Mouse (Mus musculus) thymus, postnatal 14 days (tissue): ENCODE measurements at regions not wholly inside any gene's neighbourhood (a gene's known extent, or its start where the extent isn't known, plus 50 kb on each side); places are given as distances from the start of the nearest gene placed in this dataset.

ENCODE experiments used
- DNase-seq: peaks from one replicate; pipeline ENCODE4 v3.0.0; 2021

DNA sequence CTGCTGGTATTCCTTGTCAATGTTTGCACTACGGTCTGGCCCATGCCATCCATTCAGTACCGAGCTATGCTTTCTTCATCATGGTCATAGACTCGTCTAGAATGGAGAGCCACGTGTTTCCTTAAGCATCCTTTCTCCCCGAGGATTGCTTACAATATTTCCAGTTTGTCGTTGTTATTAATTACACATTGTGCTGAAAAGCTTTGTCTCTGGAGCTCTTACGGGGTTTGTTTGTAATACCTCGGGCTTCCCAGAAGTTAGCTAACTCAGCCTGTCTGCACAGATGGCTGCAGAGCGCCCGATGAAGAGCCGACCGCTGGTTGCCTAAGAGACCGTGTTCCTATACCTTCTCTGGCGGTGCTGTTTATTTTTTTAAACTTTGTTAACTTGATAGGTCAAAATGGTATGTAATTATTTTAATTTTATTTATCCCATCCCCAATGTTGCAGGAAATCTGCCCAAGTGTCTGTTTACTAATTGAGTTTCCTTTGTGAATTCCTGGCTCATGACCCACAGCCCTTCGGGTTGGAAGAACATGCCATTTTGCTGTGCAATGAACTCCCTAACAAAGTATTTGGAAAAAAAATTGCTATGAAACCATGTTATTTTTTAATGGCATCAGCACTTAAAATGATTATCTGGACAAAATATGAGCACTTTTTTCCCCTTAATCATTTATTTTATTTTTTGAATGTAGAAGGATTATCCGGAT lies 194.1 kb upstream of the Cops8 start:
- no peak for DNase-seq

- DNase-seq, result no peak
These were observed 193.5 kb upstream of the Cops8 start for GRCm38 (mm10) chr1:90409236-90409635.

DNA sequence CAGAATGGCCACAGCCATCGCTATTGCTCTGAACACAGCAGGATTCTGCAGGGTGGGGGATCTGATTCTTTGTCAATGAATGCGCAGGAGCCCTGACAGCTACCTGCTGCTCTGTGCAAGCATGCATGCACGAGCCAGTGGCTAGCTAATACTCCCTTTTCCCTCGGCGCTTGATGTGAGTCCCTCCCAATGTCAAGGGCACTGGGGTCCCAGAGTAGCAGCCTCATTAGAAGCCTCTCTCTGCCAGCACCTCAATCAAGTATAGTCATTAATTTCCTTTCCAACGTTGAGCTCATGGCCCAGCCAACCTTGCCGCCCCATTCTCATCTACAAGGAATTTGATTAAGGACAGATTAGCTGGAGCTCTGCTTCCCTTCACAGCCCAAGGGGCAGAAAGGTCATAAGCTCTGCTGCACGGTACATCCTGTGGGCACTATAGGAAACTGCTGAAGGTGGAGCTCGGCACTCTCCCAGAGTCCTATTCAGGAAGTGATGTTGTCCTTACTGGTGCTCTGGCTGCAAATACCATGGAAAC lies 190.2 kb upstream of the Cops8 start:
- no peak for DNase-seq

DNA sequence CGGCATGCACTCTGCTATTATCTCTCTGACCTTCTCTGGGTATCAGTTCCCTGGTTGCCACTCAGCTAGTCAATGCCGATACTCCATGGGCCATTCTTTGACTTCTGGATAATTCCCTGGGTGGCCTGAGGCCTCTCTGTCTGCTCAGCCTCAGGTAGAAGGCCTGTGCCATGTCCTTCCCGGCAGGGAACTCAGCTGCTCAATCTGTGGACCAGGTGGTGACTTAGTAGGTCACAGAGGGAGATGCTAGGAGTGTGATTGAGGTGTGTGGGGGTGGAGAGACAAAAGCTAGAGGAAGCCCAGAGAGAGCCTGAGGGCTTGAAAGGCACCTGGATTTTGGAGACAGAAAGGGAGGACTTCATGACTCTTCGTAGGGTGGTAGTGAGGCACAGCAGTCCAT lies 188.0 kb upstream of the Cops8 start:
- DNase-seq, result no peak

GRCm38 (mm10) chr1:90424066-90424821 lies 178.5 kb upstream of the Cops8 start:
- DNase-seq, result no peak

DNA sequence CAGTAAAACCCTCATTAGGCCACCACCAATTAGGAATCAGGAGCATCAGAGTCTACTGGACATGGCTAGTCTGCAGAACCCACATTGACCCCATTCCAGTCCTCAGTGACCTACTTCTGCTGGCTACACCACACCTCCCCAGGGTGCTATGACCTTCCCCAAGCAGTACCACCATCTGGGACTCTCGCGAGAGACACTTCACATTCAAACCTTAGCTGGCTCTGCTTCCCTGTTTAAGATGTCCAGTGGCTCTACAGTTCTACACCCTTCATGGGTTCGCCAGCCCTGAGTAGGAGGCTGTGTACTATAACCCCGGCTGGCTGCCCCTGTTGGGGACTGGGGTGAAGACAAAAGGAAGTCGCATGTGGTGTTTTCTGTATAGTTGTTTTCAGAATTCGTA lies 174.4 kb upstream of the Cops8 start:
- no peak for DNase-seq

- DNase-seq, result no peak
These were observed 174.0 kb upstream of the Cops8 start for GRCm38 (mm10) chr1:90428774-90429173.

GRCm38 (mm10) chr1:90430480-90430879 lies 172.3 kb upstream of the Cops8 start:
- DNase-seq, result no peak

DNA sequence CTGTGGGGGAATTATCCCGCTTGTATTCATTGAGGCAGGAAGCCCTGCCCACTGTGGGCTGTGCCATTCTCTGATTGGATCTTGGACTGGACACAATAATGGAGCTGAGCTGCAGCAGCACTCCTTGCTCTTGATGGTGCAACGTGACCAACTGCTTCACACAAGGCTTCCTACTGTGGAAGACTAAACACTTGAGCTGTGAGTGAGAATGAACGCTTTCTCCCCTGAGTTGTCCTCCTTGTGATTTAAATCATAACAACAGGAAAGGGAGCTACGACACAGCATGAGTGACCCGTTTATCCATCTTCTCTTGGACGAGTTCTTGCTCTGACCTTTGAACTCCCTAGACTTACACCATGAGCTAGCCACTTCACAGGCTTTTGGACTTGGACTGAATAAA lies 171.0 kb upstream of the Cops8 start:
- DNase-seq, result no peak

GRCm38 (mm10) chr1:90433911-90434310 lies 168.9 kb upstream of the Cops8 start:
- DNase-seq, result no peak

DNA sequence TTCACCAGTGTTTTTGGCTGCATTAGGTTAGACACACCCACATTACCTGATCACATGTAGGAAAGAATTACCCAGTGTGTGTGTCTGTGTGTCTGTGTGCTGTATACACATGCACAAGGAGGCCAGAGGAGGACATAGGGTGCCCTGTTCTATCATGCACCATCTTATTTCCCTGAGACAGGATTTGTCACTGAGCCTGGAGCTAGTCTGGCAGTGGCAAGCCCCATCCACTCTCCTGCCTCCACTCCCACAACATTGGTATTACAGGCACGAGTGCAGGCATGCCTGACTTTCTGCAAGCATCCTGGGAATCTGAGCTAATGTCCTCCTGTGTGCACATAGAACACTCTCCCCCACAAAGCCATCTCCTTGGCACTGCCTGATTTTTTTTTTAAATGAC lies 162.1 kb upstream of the Cops8 start:
- no peak for DNase-seq

DNA sequence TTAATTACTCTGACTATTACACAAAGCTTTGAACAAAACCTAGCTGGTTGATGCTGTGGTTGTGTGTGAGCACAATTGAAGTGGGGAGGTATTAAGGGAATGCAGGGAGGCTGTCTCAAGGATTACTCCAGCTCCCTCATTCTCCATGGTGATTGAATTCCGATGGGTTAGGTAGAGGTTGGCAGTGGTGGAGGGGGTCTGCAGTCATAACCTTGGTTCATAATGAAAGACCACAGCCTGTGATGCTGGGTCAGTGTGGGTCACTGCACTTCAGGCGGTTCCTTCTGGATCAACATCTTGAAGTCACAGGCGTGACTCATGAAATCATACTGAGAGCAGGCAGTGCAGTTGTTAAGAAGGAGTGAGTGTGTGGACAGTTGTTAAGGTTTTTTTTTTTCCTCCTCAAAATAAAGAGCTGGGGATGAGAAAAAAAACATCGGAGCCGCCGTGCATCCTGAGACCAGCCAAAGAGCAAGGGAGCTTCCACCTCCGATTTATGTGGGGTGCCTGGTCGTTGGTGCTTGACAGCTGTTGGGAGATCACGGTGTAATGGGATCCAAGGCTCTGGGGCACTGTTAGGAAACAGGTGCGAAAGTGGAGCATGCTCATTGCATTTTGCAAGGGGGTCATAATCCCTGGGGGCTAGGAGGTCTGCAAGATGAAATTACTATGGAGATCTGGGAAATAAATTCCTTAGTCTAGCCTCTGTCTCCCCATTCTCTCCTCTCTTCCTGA lies 161.5 kb upstream of the Cops8 start:
- no peak for DNase-seq

GRCm38 (mm10) chr1:90442250-90443240 lies 160.2 kb upstream of the Cops8 start:
- no peak for DNase-seq

DNA sequence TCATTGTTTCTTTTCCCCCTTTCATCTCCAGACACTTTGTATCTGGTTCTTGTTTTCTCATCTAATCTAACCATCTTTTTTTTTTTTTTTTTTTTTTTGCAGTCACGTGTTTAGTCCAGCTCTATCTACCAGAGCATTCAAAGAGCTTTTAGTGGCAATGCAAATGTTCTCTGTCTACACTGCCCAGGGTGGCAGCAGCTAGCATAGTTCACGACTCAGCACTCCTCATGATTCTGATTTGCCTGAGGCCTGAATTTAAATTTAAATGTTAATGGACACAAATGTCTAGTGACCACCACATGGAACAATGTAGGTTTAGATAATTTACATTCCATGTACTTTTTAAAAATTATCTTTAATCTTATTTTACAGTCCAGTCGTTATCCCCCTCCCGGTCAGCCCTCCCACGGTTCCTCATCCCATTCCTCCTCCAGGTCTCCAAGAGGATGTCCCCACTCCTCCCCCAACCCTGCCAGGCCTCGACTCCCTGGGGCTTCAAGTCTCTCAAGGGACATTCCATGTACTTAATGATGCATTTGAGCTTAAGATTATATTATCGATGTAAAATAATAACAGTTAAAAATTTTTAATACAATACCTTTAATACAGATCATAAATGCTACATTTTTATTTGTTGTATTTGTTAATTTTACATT lies 153.1 kb upstream of the Cops8 start:
- no peak for DNase-seq

DNA sequence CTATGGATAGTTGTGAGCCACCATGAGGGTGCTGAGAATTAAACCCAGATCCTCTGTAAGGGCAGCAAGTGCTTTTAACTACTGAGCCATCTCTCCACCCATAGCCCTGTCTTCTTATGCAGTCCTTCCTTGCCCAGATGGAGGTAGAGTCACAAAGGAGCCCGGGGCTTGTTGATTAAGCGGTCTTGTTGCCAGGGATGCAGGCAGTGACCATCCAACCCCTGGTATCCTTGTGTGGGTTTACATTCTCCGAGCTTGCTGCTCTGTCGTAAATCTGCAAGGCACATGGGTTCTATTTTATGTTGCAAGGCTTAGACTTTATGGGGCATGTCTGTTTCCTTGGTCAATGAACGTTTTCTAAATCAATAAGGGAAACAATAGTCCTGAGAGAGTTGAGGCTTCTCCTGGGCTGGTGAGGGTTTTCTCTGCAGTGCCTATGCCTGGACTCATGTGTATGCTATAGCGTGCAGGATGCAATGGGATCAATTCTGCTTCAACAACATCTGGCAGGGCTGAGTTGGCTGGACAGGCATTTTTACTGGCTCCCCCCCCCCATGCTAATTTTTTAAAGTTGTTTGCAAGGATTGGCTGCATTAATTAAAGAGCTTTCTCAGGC lies 150.7 kb upstream of the Cops8 start:
- no peak for DNase-seq

DNA sequence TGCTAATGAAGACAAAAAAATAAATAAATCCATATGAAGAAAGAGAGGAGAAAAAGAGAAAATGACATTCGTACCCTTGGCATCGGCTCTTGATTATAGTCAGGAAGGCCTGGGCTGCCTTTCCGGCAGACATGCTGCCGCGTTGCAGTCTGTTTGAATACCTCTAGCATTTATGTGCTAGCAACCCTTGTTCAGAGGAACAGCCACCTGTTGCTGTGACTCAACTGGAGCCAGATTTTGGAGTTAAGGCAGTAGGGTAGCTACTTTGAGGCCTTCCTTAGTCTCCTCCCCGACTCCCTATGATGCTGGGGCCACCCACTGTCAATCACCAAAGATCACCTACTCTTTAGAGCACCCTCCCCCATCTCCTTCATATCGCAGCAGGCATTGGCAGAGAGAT lies 148.5 kb upstream of the Cops8 start:
- DNase-seq, result no peak

DNA sequence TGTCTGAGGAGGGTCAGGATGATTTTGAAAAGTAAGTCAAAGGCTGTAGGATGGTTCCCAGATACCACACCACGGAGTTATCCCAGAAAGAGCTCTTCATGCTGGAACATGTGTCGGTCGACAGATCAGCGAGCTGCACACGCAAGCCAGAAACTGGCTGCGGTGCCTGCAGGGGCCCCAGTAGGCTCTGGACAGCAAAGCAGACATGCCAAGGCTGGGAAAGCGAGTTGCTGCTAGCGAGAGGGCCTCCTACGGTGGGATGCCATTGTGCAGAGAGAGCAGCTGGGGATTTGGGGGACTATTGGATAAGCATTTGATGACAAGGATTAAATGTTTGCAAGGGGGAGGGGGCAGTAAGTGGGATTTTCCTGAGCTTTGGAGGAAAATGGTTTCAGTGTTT lies 145.4 kb upstream of the Cops8 start:
- DNase-seq, result no peak

- DNase-seq, result no peak
These were observed 144.6 kb upstream of the Cops8 start for GRCm38 (mm10) chr1:90458176-90458575.

DNA sequence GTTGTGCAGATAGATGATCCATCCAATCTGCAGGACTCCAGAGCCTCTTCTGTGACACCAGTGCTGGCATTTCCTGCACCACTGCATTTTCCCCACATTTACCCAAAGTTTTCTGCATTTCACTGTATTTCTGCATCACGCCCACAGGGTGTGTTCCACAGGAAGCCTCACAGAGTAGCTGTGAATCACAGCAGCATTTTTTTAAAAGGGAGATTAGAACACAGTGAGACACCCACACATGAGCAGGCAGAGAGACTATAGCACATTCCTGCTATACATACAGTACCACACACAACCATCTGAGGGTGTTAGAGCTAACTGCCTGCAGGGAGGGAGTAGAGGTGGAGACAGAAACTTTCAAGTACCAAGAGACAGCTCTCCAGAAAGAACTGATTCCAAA lies 141.1 kb upstream of the Cops8 start:
- DNase-seq, result no peak

GRCm38 (mm10) chr1:90463302-90463701 lies 139.5 kb upstream of the Cops8 start:
- DNase-seq, result no peak

DNA sequence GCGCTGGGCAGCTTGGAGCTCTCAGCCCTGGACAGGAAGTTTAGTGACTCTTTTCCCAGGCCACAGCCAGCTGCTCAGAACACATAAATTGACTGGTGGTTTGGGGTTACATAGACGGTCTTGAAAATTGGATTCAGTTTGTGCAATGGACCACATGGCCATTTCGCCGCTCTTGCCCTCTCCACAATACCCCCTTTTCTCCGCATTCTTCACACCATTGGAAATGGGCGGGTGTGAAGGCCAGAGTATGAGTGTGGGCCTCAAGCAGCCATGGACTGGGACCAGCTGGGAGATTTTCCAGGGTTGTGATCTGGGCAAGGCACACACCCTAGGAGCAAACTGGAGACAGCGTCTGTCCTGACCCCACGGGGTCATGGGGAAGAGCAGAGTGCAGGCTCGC lies 135.1 kb upstream of the Cops8 start:
- no peak for DNase-seq
